Mouse (Mus musculus) brain, embryonic 14.5 days (tissue): ENCODE measurements around the gene Ftsj3.

ENCODE experiments used
- CTCF ChIP-seq: fragments of 200-500 bp; IDR thresholded peaks from 2 replicates; pipeline ENCODE4 v1.5.1; 2012; ENCODE audit warnings: inconsistent platforms, mild to moderate bottlenecking, moderate library complexity, borderline replicate concordance; ENCODE audit not compliant: insufficient read depth, insufficient read length; ENCODE audit errors: extremely low read depth
- POLR2A ChIP-seq: fragments of 200-500 bp; IDR thresholded peaks from 2 replicates; pipeline ENCODE4 v1.6.1; 2012; ENCODE audit warnings: mild to moderate bottlenecking, inconsistent platforms, borderline replicate concordance; ENCODE audit not compliant: poor library complexity, insufficient read depth, insufficient read length, severe bottlenecking; ENCODE audit errors: extremely low read depth

DNA sequence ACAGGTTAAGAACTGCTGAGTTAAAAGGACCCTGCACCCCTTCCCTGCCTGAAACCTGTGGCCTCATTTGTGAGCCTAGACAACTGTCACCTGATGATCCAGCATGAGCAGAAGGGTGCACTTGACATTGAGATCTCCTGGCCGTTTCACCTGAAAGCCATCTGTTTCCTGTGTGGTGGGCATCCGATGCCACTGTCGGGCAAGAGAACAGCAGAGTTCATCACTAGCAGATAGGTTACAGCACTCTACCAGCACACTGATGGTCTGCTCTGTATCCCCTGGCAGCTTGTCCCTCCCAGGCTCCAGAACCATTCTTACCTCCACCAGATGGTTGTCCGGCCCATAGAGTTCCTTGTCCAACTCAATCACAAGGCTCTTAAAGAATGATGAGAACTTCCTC is 9.7 kb upstream of the Ftsj3 start:
- no peak for TF ChIP-seq CTCF
- no peak for TF ChIP-seq POLR2A
